Mouse (Mus musculus) heart, embryonic 12.5 days (tissue): ENCODE results near the gene Cacna1s. TPM values are rescaled to one million over a fixed set of nuclear protein-coding genes. Genes with fewer than 3 reads are reported as not detected.

Source experiments
- ATAC-seq: fragments of 200-750 bp; cut with Nextera tagmentation; 2 replicates; pipeline ENCODE4 v1.8.0; 2017; ENCODE audit warnings: moderate TSS enrichment, moderate library complexity; ENCODE audit not compliant: insufficient number of reproducible peaks, low FRiP score
- H3K27ac ChIP-seq: fragments of 300-500 bp; sonication (generic); 2 replicates; pipeline ENCODE4 v1.5.1; 2016; ENCODE audit warnings: mild to moderate bottlenecking, moderate library complexity; ENCODE audit not compliant: poor library complexity, severe bottlenecking
- H3K27me3 ChIP-seq: fragments of 300-500 bp; sonication (generic); replicated peaks from 2 replicates; pipeline ENCODE4 v1.6.1; 2016; ENCODE audit warnings: mild to moderate bottlenecking, moderate library complexity
- H3K36me3 ChIP-seq: fragments of 300-500 bp; sonication (generic); 2 replicates; pipeline ENCODE4 v1.6.1; 2016; ENCODE audit warnings: mild to moderate bottlenecking, moderate library complexity
- H3K4me1 ChIP-seq: fragments of 300-500 bp; sonication (generic); replicated peaks from 2 replicates; pipeline ENCODE4 v1.6.1; 2016; ENCODE audit warnings: mild to moderate bottlenecking
- H3K4me2 ChIP-seq: fragments of 300-500 bp; sonication (generic); 2 replicates; pipeline ENCODE4 v1.6.1; 2016; ENCODE audit warnings: mild to moderate bottlenecking, moderate library complexity
- H3K4me3 ChIP-seq: fragments of 300-500 bp; sonication (generic); 2 replicates; pipeline ENCODE4 v1.5.1; 2016; ENCODE audit warnings: mild to moderate bottlenecking
- H3K9ac ChIP-seq: fragments of 300-500 bp; sonication (generic); 2 replicates; pipeline ENCODE4 v1.6.1; 2016; ENCODE audit warnings: mild to moderate bottlenecking, moderate library complexity
- H3K9me3 ChIP-seq: fragments of 300-500 bp; sonication (generic); replicated peaks from 2 replicates; pipeline ENCODE4 v1.6.1; 2016; ENCODE audit warnings: mild to moderate bottlenecking, moderate library complexity
- WGBS: fragments of 180-500 bp; shearing (Covaris S2); methylation state at CpG from one replicate; pipeline ENCODE4 v1.1.7; 2016; 5-methylcytosine and 5-hydroxymethylcytosine counted together
- polyA plus RNA-seq: library from polyadenylated mRNA; unstranded; fragments of >200 nt; fragmentation: Nextera tagmentation; extraction: Ambion mirVana; gene quantifications from 2 replicates; pipeline ENCODE4 v1.2.1, GENCODE M21; 2016

The Cacna1s gene
- polyA plus RNA-seq, 1 experiment from 2014 or later = 0.57 TPM

GRCm38 (mm10) chr1:136085988-136086685 lies 33.6 kb downstream of the Cacna1s start:
- H3K4me2 ChIP-seq = no peak overlapping the region
- H3K4me1 ChIP-seq = peaks cover 13% of the 10 kb centered on the region
- 0 out of 2 replicates have a peak, but pooled peaks have one; percentile 39 for ATAC-seq
- H3K4me3 ChIP-seq = no peak overlapping the region
- H3K9me3 ChIP-seq = peaks cover 6% of the 10 kb centered on the region
- H3K36me3 ChIP-seq = no peaks in the 10 kb centered on the region
- H3K27me3 ChIP-seq = peaks cover 54% of the 10 kb centered on the region
- no peak overlapping the region for H3K9ac ChIP-seq
- 40% methylated on average over 3 of the region's 3 CpGs for WGBS
- no peak overlapping the region for H3K27ac ChIP-seq

GRCm38 (mm10) chr1:136089368-136090165 lies 37.0 kb downstream of the Cacna1s start:
- no peak for ATAC-seq
- Histone ChIP-seq H3K27ac (no peak overlapping the region), H3K9me3 (no peaks in the 10 kb centered on the region), H3K27me3 (peaks cover 46% of the 10 kb centered on the region), H3K36me3 (no peaks in the 10 kb centered on the region), H3K4me3 (no peak overlapping the region), H3K9ac (no peak overlapping the region), H3K4me2 (no peak overlapping the region), H3K4me1 (peaks cover 13% of the 10 kb centered on the region)
- 70% methylated on average over 9 of the region's 9 CpGs for WGBS

- Histone ChIP-seq H3K27me3 (peaks cover 31% of the 10 kb centered on the region), H3K4me2 (no peak overlapping the region), H3K9ac (no peak overlapping the region), H3K4me3 (no peak overlapping the region), H3K4me1 (peaks cover 6% of the 10 kb centered on the region; the same call in 1 of the 2 replicates), H3K27ac (no peak overlapping the region), H3K36me3 (no peaks in the 10 kb centered on the region), H3K9me3 (no peaks in the 10 kb centered on the region)
- WGBS = 71% methylated on average over 3 of the region's 3 CpGs
- no peak for ATAC-seq
Observed at GRCm38 (mm10) chr1:136093726-136094125, 41.2 kb downstream of the Cacna1s start.

- WGBS = 63% methylated on average over 5 of the region's 5 CpGs
Observed at GRCm38 (mm10) chr1:136094807-136095206, 42.3 kb downstream of the Cacna1s start.

GRCm38 (mm10) chr1:136102094-136102493 lies 49.5 kb downstream of the Cacna1s start:
- H3K9me3 ChIP-seq = no peaks in the 10 kb centered on the region
- H3K36me3 ChIP-seq = no peaks in the 10 kb centered on the region
- no peak overlapping the region for H3K9ac ChIP-seq
- ATAC-seq = no peak
- H3K27ac ChIP-seq = no peak overlapping the region
- 0 out of 2 replicates have a peak, but pooled peaks cover 12% of the 10 kb centered on the region for H3K27me3 ChIP-seq
- WGBS = 61% methylated on average over 4 of the region's 4 CpGs
- no peak overlapping the region for H3K4me2 ChIP-seq
- H3K4me3 ChIP-seq = no peak overlapping the region
- H3K4me1 ChIP-seq = peaks cover 37% of the 10 kb centered on the region

More at GRCm38 (mm10) chr1:136094807-136095206, 42.3 kb downstream of the Cacna1s start:
- H3K27ac ChIP-seq = no peak overlapping the region
- H3K27me3 ChIP-seq = peaks cover 24% of the 10 kb centered on the region
- ATAC-seq = no peak
- H3K4me3 ChIP-seq = no peak overlapping the region
- no peaks in the 10 kb centered on the region for H3K9me3 ChIP-seq
- H3K36me3 ChIP-seq = no peaks in the 10 kb centered on the region
- H3K4me1 ChIP-seq = peaks cover 3% of the 10 kb centered on the region; the same call in 1 of the 2 replicates
- H3K9ac ChIP-seq = no peak overlapping the region
- H3K4me2 ChIP-seq = no peak overlapping the region

GRCm38 (mm10) chr1:136102551-136102950 lies 50.0 kb downstream of the Cacna1s start:
- ATAC-seq = no peak
- H3K36me3 ChIP-seq = no peaks in the 10 kb centered on the region
- H3K9me3 ChIP-seq = no peaks in the 10 kb centered on the region
- H3K27me3 ChIP-seq = 0 out of 2 replicates have a peak, but pooled peaks cover 12% of the 10 kb centered on the region
- H3K4me3 ChIP-seq = no peak overlapping the region
- whole genome bisulfite sequencing = 62% methylated on average over 3 of the region's 3 CpGs
- H3K27ac ChIP-seq = no peak overlapping the region
- no peak overlapping the region for H3K4me2 ChIP-seq
- no peak overlapping the region for H3K9ac ChIP-seq
- peaks cover 37% of the 10 kb centered on the region for H3K4me1 ChIP-seq

- no peak for ATAC-seq
Observed at GRCm38 (mm10) chr1:136102981-136103380, 50.4 kb downstream of the Cacna1s start.

GRCm38 (mm10) chr1:136103696-136104095 lies 51.1 kb downstream of the Cacna1s start:
- H3K4me3 ChIP-seq = no peak overlapping the region
- ATAC-seq = no peak
- H3K4me2 ChIP-seq = no peak overlapping the region
- no peak overlapping the region for H3K9ac ChIP-seq
- 81% methylated on average over 7 of the region's 7 CpGs for WGBS
- H3K27me3 ChIP-seq = 0 out of 2 replicates have a peak, but pooled peaks cover 12% of the 10 kb centered on the region
- no peaks in the 10 kb centered on the region for H3K36me3 ChIP-seq
- no peak overlapping the region for H3K27ac ChIP-seq
- no peaks in the 10 kb centered on the region for H3K9me3 ChIP-seq
- H3K4me1 ChIP-seq = peaks cover 37% of the 10 kb centered on the region

More at GRCm38 (mm10) chr1:136102981-136103380, 50.4 kb downstream of the Cacna1s start:
- WGBS = 25% methylated on average over 2 of the region's 2 CpGs
- 0 out of 2 replicates have a peak, but pooled peaks cover 12% of the 10 kb centered on the region for H3K27me3 ChIP-seq
- H3K36me3 ChIP-seq = no peaks in the 10 kb centered on the region
- no peak overlapping the region for H3K27ac ChIP-seq
- no peak overlapping the region for H3K4me2 ChIP-seq
- H3K9me3 ChIP-seq = no peaks in the 10 kb centered on the region
- H3K4me3 ChIP-seq = no peak overlapping the region
- H3K9ac ChIP-seq = no peak overlapping the region
- H3K4me1 ChIP-seq = peaks cover 37% of the 10 kb centered on the region

- Histone ChIP-seq H3K9ac (no peak overlapping the region), H3K4me3 (no peak overlapping the region), H3K9me3 (no peaks in the 10 kb centered on the region), H3K27ac (no peak overlapping the region), H3K27me3 (0 out of 2 replicates have a peak, but pooled peaks cover 12% of the 10 kb centered on the region), H3K36me3 (no peaks in the 10 kb centered on the region), H3K4me2 (no peak overlapping the region), H3K4me1 (peaks cover 38% of the 10 kb centered on the region)
- ATAC-seq = no peak
- WGBS = 20% methylated on average over 4 of the region's 4 CpGs
Observed at GRCm38 (mm10) chr1:136104741-136105140, 52.2 kb downstream of the Cacna1s start.

GRCm38 (mm10) chr1:136109464-136109863 lies 56.9 kb downstream of the Cacna1s start:
- H3K9me3 ChIP-seq = 0 out of 2 replicates have a peak, but pooled peaks cover 4% of the 10 kb centered on the region
- no peak overlapping the region for H3K4me3 ChIP-seq
- H3K36me3 ChIP-seq = no peaks in the 10 kb centered on the region
- H3K9ac ChIP-seq = no peak overlapping the region
- no peak overlapping the region for H3K4me2 ChIP-seq
- H3K4me1 ChIP-seq = peaks cover 14% of the 10 kb centered on the region
- 0 out of 2 replicates have a peak, but pooled peaks cover 12% of the 10 kb centered on the region for H3K27me3 ChIP-seq
- WGBS = 46% methylated on average over 2 of the region's 2 CpGs
- no peak for ATAC-seq
- H3K27ac ChIP-seq = no peak overlapping the region

GRCm38 (mm10) chr1:136116183-136116582 lies 63.6 kb downstream of the Cacna1s start:
- no peak overlapping the region for H3K4me3 ChIP-seq
- ATAC-seq = no peak
- peaks cover 7% of the 10 kb centered on the region; the same call in 1 of the 2 replicates for H3K27me3 ChIP-seq
- H3K9me3 ChIP-seq = 0 out of 2 replicates have a peak, but pooled peaks cover 4% of the 10 kb centered on the region
- no peak overlapping the region for H3K4me2 ChIP-seq
- peaks cover 13% of the 10 kb centered on the region for H3K4me1 ChIP-seq
- no peak overlapping the region for H3K27ac ChIP-seq
- 18% methylated on average over 3 of the region's 3 CpGs for WGBS
- no peaks in the 10 kb centered on the region for H3K36me3 ChIP-seq
- H3K9ac ChIP-seq = no peak overlapping the region
